Mouse (Mus musculus): ENCODE results near the gene Dock7.

Gene Dock7

DNA sequence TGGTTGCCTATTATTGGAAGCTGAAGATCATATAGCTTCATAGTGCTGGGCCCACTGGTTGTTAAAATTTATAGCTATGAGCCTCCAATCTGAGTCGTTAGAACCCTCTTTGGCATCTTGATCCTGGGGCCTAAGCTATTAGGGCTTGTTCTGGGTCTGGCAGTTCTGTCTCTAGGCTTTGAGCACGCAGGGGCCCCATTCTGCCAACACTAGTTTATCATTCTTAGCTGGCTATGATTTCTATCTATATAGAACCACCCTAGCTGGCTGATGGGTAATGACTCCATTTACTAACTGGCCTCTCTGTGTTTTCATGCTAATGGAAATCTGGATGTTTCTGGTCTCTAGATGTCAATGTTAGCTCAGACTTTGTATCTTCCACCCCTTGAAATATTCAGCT is 203.0 kb downstream of the Dock7 start:
- DNase-seq (ENCODE audit: low read depth, low spot score): no peak

DNA sequence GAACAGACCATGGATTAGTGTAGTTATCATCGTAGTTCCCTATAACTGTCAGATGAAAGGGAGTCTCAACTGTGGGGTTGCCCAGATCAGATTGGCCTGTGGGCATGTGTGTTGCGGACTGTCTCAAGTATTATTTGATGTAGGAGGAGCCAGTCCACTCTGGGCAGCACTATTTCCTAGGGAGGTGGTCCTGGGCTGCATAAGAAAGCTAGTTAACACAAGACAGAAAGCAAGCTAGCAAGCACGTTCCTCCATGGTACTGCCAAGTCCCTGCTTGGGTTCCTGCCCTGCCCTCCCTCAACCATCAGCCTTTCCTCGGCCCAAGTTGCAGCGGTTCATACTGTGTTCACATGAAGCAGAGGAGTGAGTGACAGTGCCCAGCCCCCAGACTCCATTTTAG is 210.5 kb downstream of the Dock7 start:
- no peak for DNase-seq (ENCODE audit: low read depth, low spot score)

DNA sequence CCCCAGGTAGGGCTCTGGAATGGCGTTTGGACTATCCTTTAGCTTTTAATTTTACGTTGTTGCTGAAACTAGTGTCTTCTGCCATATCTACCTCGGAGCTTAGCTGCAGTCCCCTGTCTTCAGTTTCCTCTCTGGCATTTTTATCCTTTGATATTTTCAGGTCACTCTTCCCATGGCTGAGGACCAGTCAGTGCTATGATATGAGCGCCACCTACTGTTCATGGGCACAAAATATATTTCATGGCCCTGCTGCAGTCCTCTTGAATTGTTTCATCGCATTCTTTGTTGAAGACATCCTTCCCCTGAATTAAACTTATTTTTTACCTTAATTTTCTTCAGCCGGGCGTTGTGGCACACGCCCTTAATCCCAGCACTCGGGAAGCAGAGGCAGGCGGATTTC is 233.6 kb downstream of the Dock7 start:
- DNase-seq (ENCODE audit: low read depth, low spot score): peak; percentile 69
